Mouse (Mus musculus) central nervous system, embryonic 11.5 days (tissue): ENCODE results near the gene Tmem238l. TPM values are rescaled to one million over a fixed set of nuclear protein-coding genes. Genes with fewer than 3 reads are reported as not detected.

ENCODE experiments used
- polyA plus RNA-seq: library from polyadenylated mRNA; depleted of rRNA; stranded (reverse); fragments of >200 nt; gene quantifications from 2 replicates; pipeline ENCODE4 v1.2.3, GENCODE M21; 2012; rRNA removed

Gene Tmem238l
- not detected in 2 replicates for polyA plus RNA-seq

GRCm38 (mm10) chr11:66956303-66956702 lies at the start of gene Tmem238l:
TSS of gene Tmem238l (plus strand) at chr11:66956638.

GRCm38 (mm10) chr11:66911811-66912210 lies 44.6 kb upstream of the Tmem238l start, which contains the start of gene Pirt:
TSS of gene Pirt (plus strand) at chr11:66911981.

Other genes with a start within 250 kb of the Tmem238l start
- 1.2 and 2.1 TPM in 2 replicates for gene Pirt, start 44.7 kb upstream of the Tmem238l start, polyA plus RNA-seq
- 1.2 and 1.7 TPM in 2 replicates for gene Tmem220, start 68.5 kb downstream of the Tmem238l start, polyA plus RNA-seq
- gene Adprm, start 96.0 kb downstream of the Tmem238l start, polyA plus RNA-seq = 19.1 and 34.4 TPM in 2 replicates
- 6.6 and 9.9 TPM in 2 replicates for gene Sco1, start 96.0 kb downstream of the Tmem238l start, polyA plus RNA-seq
- 0.80 and 20.1 TPM in 2 replicates for gene Myh3, start 121.7 kb downstream of the Tmem238l start, polyA plus RNA-seq
- 0.01 TPM in 2 replicates for gene Myh2, start 214.4 kb downstream of the Tmem238l start, polyA plus RNA-seq
- gene Myh1, start 243.4 kb downstream of the Tmem238l start, polyA plus RNA-seq = 0.02 and 0.10 TPM in 2 replicates